Mouse (Mus musculus) ES-CJ7 (cell line): Measurements from ENCODE around the gene Abcd3.

ENCODE experiments used
- DNase-seq: peaks from one replicate; pipeline ENCODE4 v3.0.0; 2011; ENCODE audit warnings: low read depth, low spot score

Gene Abcd3

DNA sequence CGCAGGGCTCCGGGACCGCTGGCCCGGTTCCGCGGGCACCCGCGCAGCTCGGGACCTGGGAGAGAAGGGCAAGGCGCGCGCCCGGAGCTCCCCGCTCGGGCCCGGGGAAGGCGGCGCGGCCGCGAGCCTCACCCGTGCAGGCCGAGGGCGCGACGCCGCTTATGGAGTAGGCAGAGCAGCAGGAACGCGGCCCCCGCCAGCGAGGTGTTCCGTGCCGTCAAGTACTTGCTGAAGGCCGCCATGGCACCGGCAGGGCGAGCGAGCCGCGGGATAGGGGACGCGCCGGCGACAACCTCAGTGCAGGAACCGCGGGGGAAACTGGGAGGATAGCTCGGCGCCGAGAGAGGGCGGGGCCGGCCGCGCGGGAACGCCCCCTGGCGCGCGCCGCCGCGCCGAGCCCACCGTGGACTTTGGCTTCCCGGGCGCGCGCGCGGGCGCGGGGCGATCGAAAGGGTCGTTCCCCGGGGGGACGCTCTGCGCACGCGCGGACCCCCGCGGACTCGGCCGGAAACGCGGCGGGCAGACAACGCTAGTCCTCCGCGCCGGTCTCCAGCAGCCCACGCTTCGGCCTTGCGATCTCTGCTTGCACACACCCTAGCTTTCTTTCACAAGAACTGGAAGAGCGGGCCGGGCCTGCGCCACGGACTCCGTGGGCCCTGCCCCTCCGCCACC lies at the start of gene Abcd3:
Gene Abcd3 (minus strand): TSS at position 426 of the 672 bp plus-strand sequence.
- DNase-seq = peak; percentile 91

DNA sequence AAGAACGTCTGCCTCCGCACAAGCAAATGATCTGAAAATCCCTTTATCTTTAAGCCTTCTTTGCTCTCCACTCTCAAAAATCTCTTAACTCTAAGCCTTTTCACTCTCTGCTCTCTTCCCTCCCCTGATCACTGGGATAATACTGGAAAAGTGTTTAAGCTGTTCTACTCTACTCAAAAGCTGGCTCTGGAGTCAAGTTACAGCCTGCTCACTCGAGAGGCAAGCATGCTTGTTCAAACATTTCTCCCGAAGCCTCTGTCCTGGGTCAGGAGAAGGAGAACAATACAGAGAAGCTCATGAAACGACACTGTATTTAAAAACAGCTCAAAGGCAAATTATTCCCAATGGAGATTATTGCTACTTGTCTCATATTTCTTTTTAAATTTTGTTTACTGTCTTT lies 44.0 kb upstream of the Abcd3 start:
- DNase-seq = no peak

DNA sequence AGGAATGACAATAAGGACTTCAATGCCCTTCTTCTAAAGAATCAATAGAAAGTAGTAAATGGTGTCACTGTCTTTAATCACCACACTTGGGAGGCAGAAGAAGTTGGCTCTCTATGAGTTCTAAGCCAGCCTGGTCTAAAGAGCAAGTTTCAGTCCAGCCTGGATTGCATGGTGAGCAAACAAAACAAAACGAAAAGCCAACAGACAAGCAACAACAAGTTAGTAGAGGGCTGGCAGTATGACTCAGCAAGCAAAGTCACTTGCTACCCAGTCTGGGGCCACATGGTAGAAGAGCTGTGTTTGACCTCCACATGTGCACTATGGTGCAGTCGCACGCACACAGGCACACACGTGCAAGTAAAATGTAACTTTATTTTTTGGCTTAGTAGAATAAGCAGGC lies 41.0 kb upstream of the Abcd3 start:
- DNase-seq = no peak

DNA sequence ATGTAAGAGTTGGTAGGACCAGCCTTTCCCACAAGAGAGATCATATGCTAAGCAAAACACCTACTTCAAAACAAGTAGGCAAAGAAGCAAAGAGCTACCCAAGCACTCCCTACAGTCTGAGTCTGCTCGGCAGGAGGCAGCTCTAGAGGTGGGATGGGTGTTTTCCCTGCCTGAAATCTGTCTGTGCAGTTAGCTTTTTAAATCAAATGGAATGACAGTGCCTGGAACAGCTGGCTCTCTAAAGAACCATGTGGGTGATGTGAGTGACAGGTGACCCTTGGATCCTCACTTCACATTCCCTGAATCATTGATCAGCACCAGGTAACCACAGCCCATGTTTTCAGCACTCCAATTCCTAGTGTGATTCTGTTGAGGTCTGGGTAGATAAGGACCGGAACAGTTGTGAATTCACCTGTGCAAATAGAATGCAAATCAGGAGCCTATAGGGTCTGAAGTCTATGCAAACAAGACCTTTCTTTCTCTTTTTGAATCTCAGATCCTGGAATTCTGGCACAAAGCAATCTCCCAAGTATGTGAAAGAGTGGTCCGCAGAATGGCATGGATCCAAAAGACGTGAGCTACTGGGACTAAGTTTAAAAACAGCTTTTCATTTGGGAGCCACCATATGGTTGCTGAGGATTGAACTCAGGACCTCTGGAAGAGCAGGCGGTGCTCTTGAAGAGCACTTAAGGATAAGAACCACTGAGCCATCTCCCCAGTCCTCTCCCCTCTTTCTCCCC lies 38.8 kb upstream of the Abcd3 start:
- no peak for DNase-seq

DNA sequence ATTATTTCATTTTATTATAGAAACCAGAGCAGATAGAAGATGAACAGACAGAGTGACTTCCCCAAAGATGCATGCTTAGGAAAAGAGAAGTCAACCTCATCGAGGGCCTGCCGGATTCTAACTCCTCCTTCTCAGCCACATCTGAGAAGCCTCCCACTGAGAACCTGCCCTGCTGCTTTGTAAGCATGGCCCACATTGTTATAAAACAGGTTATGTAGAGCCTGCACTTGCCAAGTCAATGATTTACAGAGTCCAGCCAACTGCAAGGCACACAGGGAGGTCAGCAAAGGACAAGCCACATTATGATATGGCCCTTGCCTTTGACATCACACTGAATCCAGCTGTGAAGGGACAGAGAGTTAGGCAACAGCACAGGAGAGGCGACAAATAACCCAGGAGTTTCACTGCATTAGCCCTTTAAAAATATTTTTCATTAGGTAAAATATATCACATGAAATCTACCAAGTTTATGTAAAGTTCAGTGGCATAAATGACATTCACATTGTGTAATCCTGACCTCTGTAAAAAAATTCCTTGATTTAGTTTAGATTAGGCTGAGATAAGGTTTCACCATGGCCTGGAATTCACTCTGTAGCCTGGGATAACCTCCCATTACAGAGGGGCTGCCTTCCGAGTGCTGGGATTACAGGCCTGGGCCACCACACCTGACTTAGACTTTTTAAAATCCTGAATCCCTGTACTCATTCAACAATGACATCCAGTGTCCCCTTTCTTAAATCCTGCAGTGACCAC lies 37.1 kb upstream of the Abcd3 start:
- no peak for DNase-seq

DNA sequence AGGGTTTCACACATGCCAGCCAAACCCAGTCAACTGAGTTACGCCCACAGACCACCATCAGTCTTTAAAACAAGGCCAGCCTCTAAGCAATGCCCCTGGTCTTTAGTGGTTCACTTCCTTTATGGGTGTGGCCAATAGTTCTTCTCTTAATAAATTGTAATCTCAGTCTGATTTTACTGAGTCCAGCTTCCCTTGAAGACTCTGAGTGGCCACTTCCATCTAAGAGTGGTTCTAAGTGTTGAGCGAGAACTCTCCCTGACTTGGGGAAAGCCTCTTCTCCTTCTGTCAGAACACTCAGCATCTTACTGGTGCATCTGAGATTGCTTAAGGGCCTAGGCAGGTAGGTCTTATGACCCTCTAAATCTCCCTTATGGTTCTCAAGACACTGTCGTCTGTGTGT lies 35.9 kb upstream of the Abcd3 start:
- no peak for DNase-seq

DNA sequence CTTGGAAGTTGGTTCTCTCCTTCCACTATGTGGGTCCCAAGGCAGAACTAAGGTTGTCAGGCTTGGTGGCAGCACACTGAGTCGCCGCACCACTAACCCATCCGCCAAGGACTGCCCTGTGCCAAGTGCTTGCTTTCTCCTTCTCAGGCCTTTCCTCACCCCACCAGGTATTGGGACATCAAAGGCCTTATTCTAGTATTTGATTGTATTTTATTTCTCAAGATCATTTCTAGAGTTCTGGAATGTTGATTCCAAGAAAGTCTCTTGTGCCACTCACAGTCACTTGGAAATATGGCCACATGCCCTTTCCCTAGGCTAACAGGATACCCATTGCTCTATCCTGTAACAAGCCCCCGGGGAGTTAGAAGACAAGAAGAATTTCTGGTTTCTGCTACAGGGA lies 35.3 kb upstream of the Abcd3 start:
- no peak for DNase-seq

DNA sequence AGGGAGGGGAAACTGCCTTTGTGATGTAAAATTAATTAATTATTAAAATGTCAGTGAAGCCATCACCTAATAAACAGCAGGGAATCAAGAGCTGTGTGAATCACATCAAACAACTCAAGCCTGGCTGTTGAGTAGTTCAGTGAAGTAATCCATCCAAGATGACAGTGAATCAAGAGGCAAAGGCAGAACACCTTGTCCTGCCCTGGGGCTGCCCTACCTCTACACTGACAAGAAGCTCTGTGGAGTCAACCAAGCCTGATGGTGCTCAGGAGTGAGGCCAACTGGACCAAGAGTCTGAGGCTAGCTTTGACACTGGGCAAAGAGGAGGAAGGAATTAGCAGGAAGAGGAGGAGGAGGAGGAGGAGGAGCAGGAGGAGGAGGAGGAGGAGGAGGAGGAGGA lies 32.2 kb upstream of the Abcd3 start:
- no peak for DNase-seq

DNA sequence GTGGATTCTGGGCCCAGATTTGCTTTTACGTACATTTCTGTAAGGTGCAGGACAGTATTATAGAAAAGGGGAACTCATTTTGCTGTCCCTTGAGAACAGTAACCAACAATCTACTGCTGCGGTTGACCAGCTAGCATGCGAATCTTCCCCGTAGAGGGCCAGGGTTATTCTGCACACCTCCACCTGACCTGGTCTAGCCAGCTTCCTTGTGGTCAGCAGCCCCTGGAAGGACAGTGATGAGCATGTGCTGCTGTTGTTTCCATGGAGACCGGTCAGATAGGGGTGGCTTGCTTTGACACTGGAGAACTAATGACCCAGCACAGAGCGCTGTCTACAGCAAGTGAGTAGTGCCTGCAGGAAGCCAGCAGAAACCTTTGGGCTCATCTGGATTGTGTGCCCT lies 29.6 kb upstream of the Abcd3 start:
- DNase-seq = no peak

DNA sequence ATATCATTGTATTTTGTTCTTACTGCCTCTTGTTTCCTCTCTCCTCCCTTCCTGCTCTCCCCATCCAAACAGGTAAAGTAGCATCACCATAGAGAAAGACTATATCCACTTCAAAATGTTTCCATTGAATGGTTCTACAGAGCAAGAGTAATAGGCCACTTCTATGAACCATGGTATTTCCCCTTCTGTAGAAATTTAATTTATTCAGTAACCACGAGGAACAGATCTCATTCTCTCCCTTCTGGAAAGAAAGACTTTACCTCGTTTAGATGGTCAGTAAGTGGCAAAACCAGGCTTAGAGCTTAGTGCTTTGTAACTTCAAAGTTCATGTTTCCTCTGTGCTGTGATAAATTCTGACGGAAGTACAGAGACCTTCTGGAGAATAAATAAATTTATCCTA lies 28.9 kb upstream of the Abcd3 start:
- no peak for DNase-seq

DNA sequence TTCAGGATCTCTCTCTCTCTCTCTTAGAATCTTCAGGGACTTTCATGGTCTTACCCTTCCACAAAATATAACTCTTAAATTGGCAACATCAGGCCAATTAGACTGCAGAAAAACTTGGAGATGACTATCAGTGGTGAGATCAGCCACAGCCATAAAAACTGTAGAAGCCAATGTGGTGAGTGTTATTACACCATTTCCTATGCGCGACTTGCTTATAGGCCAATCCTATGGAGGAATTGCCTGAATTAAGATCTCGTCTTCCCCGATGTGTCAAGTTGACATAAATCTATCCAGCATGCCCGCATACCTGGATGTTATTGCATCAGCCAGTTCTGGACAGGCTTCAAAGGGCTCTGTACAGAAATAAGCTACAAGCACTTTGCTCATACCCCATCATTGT lies 28.2 kb upstream of the Abcd3 start:
- no peak for DNase-seq

DNA sequence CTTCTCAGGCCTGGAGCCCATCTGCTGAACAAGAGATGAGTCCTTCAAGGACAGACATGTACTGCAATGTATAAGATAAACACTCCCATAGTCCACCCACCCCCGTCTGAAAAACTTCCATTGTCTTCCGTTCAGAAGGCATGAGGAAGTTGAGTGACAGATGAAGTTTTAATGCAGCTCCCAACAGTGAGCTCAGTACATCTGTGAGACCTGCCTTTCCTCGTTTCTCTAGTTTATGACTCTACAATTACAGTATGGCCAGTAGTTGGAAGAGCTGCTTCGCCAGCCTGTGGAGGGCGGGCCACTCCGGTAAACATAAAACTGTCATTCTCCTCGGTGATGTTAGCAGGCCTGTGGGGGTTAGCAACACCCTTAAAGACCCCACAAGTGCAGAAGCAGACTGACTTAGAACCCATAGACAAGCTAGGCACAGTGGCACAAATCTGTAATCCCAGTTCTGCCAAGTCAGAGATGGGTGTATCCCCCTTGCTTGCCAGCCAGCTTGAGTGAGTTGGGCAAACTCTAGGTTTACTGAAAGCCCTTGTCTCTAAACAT lies 27.3 kb upstream of the Abcd3 start:
- DNase-seq = no peak

DNA sequence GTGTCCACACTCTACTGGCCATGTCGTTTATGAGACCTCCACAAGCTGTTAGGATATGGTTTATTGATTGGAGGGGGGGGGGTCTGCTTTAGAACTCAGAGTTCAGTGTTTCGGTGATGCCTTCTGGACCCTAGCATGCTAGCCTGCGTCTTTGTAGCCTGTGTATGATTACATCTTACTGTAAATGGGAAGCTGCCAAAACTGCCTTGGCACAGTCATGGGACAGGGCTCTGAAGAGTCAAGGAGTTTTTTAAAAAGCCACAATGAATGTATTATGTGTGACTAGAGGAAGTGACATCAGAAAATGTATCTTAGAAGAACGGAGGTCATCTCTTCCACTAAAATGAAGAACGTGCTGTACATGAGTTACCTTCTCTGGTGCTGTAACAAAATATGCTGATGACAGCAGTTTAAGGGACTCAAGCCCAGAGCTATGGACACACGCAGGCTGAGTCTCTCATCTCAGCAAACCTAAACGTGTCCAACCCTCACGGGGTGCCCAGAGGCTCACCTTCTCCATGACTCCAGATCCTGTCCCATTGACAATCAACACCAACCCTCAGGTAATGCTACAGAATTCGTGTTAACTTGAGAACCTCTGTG lies 26.4 kb upstream of the Abcd3 start:
- DNase-seq = no peak

DNA sequence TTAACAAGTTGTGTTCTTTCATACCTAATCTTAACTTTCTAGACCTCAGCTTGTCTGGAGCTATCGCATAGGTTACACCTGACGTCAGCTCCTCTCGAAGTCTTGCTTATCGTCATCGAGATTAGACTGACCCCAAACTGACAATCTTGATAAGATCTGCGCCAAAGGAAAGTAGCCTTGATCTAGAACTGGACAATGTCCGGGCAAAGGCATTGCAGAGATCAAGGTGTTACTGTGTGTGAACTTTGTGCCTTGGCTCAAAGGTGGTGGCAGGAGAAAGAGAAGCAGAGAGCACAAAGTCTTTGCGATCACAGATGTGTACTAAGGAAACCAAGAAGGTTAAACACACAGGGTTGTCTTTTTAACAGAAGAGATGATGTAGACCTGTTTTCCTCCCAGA lies 25.2 kb upstream of the Abcd3 start:
- no peak for DNase-seq

DNA sequence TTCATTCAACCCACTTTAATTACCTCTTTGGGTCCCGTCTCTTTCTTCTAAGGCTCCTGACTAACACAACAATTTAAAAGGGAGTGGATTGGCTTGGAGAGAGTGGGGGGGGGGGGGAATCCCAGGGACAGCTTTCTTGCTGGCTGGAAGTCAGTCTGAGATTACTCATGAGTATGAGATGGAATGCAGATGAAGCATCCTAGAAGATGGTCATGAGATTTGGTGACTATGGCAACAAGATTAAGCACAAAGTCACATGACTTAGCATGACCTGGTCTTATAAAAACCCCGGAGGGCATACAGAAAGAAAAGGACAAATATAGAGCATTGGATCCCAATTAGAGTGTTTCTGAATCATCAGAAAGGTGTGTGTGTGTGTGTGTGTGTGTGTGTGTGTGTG lies 19.6 kb upstream of the Abcd3 start:
- no peak for DNase-seq

DNA sequence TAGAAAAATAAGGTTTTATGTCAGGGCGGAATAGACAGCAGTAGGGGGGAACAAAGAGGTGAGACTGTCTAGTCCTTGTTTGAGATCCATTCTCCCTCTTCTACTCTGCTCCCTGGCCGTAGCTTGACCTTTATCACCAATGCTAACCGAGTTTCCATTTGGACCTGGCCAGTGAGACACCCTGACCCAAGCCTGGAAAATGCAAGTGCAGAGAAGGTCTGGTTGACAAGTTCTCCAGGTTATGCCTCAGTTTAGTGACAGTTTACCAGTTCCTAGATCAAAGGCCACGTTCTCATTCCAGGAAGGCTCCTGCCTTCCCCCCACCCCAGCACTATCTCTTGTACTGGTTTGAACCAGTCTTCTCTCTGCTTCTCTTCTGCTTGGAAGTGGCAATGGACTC lies 19.1 kb upstream of the Abcd3 start:
- DNase-seq = no peak

DNA sequence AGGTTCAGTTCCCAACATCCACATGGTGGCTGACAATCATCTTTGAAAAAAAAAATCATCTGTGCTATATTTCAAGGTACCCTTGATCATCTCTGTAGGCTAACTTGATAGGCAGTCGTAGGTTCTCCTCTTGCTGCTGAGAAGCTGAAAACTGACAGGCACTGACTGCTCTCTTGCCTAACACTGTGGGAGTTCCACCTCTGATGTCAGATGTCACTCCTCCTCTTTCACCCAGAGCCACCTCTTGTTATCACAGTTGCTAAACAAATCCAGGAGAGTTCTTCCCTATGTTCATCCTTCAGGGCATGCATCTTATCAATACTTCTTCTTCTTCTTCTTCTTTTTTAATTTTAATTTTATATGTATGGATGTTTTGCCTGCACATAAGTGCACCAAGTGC lies 10.0 kb upstream of the Abcd3 start:
- no peak for DNase-seq

DNA sequence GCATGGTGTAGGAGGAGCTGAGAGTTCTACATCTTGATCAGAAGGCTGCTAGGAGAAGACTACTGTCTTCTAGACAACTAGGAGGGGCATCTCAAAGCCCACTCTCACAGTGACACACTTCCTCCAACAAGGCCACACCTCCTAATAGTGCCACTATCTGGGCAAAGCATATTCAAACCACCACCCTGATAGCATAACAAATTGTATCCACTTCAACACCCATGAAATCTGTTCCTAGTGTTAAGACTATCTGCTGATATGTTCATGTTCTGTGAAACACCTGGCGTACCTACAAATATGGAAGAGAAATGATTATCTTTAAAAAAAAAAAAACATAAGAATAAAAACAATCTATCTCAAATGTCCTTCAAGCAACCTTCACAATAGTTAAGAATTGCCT lies 9.2 kb upstream of the Abcd3 start:
- DNase-seq = no peak

DNA sequence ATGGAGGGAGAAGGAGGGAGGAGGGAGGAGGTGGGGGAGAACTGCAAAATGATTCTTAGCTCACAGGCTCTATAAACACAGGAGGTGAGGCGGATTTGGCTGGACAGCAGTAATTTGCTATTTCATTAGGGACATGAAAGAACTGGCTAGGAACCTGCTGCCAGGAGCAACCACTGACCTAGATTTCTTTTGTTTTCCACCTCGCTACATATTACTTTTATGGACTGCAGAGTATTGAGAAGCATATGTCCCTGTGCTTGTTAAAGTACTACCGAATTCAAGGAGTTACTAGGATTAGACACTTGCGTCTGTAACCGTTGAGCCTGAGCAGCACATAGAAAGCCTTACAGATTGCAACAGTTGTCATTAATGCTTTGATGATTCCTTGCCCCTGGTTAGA lies 7.5 kb upstream of the Abcd3 start:
- DNase-seq = no peak

DNA sequence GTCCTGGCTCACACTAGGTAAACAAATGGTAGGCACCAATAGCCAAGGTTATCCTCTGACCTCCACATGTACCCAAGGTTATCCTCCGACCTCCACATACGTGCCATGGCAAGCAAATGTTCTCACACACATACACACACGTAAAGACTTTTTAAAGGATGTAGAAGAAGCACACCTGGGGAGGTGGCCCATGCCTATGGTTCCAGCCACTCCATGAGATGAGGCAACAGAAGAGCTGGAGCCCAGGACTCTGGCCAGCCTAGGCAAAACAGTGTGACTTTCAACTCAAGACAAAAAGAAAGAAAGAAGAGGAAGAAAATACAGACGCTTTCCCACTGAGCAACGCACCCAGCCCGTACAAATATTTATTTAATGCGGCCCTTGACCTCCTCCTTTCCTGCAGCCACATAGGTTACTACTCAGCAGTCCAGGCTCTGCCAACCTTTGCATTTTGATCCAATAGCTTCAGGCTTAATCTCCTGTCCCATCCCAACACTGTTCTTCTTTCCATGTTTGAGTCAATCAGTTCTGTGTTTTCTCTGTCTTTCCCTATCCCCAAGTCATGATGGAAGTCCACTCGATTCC lies 6.5 kb upstream of the Abcd3 start:
- DNase-seq = no peak

DNA sequence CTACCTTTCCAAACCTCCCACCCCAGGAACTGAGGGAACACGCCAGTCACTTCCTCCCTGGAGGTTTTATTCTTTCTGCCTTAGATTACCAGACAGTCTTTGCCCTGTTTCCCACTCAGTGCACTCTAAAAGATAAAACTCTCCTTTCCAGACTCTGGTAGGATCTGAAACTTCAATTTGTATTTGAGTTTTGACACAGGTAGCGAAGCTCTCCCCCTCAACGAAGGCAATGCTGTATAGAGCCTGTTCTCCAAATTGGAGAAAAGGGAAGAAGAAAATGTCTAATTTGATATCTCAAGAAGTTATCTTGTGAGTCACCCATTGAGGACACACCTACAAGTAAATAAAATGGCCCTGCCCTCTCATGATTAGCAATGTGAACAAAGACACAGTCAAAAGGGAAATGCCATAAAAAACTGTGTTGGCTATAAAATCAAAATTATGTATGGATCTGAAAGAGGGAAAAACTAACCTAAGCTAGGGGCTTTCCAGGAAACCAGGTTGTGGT lies 4.6 kb upstream of the Abcd3 start:
- no peak for DNase-seq
